Mouse (Mus musculus): ENCODE results near the gene Lexm. TPM values are rescaled to one million over a fixed set of nuclear protein-coding genes. Genes with fewer than 3 reads are reported as not detected.

Lexm gene
- total RNA-seq, 2 experiments from 2014 or later, result not detected

Other genes starting within 250 kb of the Lexm start
- 1 to 10 TPM in 1 of 2 experiments, under 1 TPM in 1; 0.94 to 1.1 TPM for gene Pcsk9, start 152.9 kb downstream of the Lexm start, total RNA-seq (2021)
- not detected for gene Bsnd, start 125.0 kb downstream of the Lexm start, total RNA-seq (2021)
- gene Dhcr24, start 56.2 kb downstream of the Lexm start, total RNA-seq (2021), result 10 to 100 TPM; 54.2 to 88.2 TPM
- gene Ttc22, start 5.2 kb upstream of the Lexm start, total RNA-seq (2021), result under 1 TPM; 0.09 to 0.18 TPM
- 1 to 10 TPM; 6.0 to 8.7 TPM for gene Pars2, start 33.8 kb upstream of the Lexm start, total RNA-seq (2021)
- 10 to 100 TPM; 23.1 to 27.2 TPM for gene Ttc4, start 61.7 kb upstream of the Lexm start, total RNA-seq (2021)
- 1 to 10 TPM in 1 of 2 experiments, under 1 TPM in 1; 0.48 to 1.1 TPM for gene Mroh7, start 113.7 kb upstream of the Lexm start, total RNA-seq (2021)
- under 1 TPM; 0.27 to 0.30 TPM for gene Fam151a, start 116.6 kb upstream of the Lexm start, total RNA-seq (2021)
- gene Acot11, start 187.8 kb upstream of the Lexm start, total RNA-seq (2021), result 10 to 100 TPM; 35.1 to 37.9 TPM